Mouse (Mus musculus): ENCODE results near the gene Gmcl1.

Gene Gmcl1

GRCm38 (mm10) chr6:86660161-86660877 is 72.9 kb downstream of the Gmcl1 start:
- in situ Hi-C loops (cut with MboI, MseI), result no loop called here

GRCm38 (mm10) chr6:86658501-86658900 is 74.7 kb downstream of the Gmcl1 start:
- in situ Hi-C loops (cut with MboI, MseI), result no loop called here

- in situ Hi-C loops (cut with MboI, MseI), result no loop called here
Observed at GRCm38 (mm10) chr6:86654270-86654916, 78.8 kb downstream of the Gmcl1 start.

- in situ Hi-C loops (cut with MboI, MseI), result no loop called here
Observed at GRCm38 (mm10) chr6:86653026-86653425, 80.2 kb downstream of the Gmcl1 start.

GRCm38 (mm10) chr6:86646143-86646542 is 87.0 kb downstream of the Gmcl1 start:
- in situ Hi-C loops (cut with MboI, MseI), result no loop called here

GRCm38 (mm10) chr6:86645551-86645950 is 87.6 kb downstream of the Gmcl1 start:
- in situ Hi-C loops (cut with MboI, MseI), result no loop called here

GRCm38 (mm10) chr6:86644775-86645400 is 88.3 kb downstream of the Gmcl1 start:
- in situ Hi-C loops (cut with MboI, MseI), result no loop called here

Data from T-helper 2 cell (primary cell).